Mouse (Mus musculus): Measurements from ENCODE around the gene Gm49673. TPM values are rescaled to one million over a fixed set of nuclear protein-coding genes. Genes with fewer than 3 reads are reported as not detected.
"Not testable (repeated sequence)": the region's sequence is repeated elsewhere in the genome, so short reads cannot be mapped to it uniquely, and the experiment has no call there.

The Gm49673 gene
- polyA plus RNA-seq, 1 experiment from 2014 or later, result not detected

- H3K4me2 ChIP-seq (ENCODE audit: low read depth, low read length, severe bottlenecking); H3K27ac ChIP-seq (ENCODE audit: low read depth, low read length); ATAC-seq (replicated peaks; ENCODE audit: low FRiP score); H3K4me3 ChIP-seq (ENCODE audit: low read depth, low read length); H3K9ac ChIP-seq (ENCODE audit: low read length); H3K4me1 ChIP-seq (replicated peaks; ENCODE audit: control insufficient read depth, insufficient read depth, low read length); DNase-seq (ENCODE audit: low spot score); H3K9me3 ChIP-seq (ENCODE audit: control insufficient read depth, low read length); H3K27me3 ChIP-seq (ENCODE audit: control insufficient read depth, insufficient read depth, low read length); H3K36me3 ChIP-seq (ENCODE audit: control insufficient read depth, insufficient read depth, low read length): not testable (repeated sequence)
- no CpG with 5 or more reads among the region's 5 CpGs for WGBS
Observed at GRCm38 (mm10) chr17:8041197-8041596, 106.4 kb downstream of the Gm49673 start.

GRCm38 (mm10) chr17:8039916-8040635, 107.5 kb downstream of the Gm49673 start:
- WGBS, result no CpG with 5 or more reads among the region's 12 CpGs
- not testable (repeated sequence) for H3K27me3 ChIP-seq (ENCODE audit: control insufficient read depth, insufficient read depth, low read length); H3K36me3 ChIP-seq (ENCODE audit: control insufficient read depth, insufficient read depth, low read length); H3K4me1 ChIP-seq (replicated peaks; ENCODE audit: control insufficient read depth, insufficient read depth, low read length); H3K4me3 ChIP-seq (ENCODE audit: low read depth, low read length); H3K27ac ChIP-seq (ENCODE audit: low read depth, low read length); H3K4me2 ChIP-seq (ENCODE audit: low read depth, low read length, severe bottlenecking); DNase-seq (ENCODE audit: low spot score); H3K9me3 ChIP-seq (ENCODE audit: control insufficient read depth, low read length); ATAC-seq (replicated peaks; ENCODE audit: low FRiP score); H3K9ac ChIP-seq (ENCODE audit: low read length)

- not testable (repeated sequence) for H3K9ac ChIP-seq (ENCODE audit: low read length); ATAC-seq (replicated peaks; ENCODE audit: low FRiP score); H3K27ac ChIP-seq (ENCODE audit: low read depth, low read length); H3K9me3 ChIP-seq (ENCODE audit: control insufficient read depth, low read length); H3K4me2 ChIP-seq (ENCODE audit: low read depth, low read length, severe bottlenecking); H3K4me3 ChIP-seq (ENCODE audit: low read depth, low read length); DNase-seq (ENCODE audit: low spot score); H3K27me3 ChIP-seq (ENCODE audit: control insufficient read depth, insufficient read depth, low read length); H3K4me1 ChIP-seq (replicated peaks; ENCODE audit: control insufficient read depth, insufficient read depth, low read length); H3K36me3 ChIP-seq (ENCODE audit: control insufficient read depth, insufficient read depth, low read length)
- 81% methylated on average over 3 of the region's 6 CpGs for WGBS
Observed at GRCm38 (mm10) chr17:8036976-8037375, 110.6 kb downstream of the Gm49673 start.

Other genes starting within 250 kb of the Gm49673 start
- 0.47 TPM in 1 of 2 replicates, not detected in the other for gene Tagap, start 221.8 kb downstream of the Gm49673 start, polyA plus RNA-seq (2014; fragmentation: Nextera tagmentation; extraction: Ambion mirVana)
- gene Rsph3a, start 202.2 kb downstream of the Gm49673 start, polyA plus RNA-seq (2014; fragmentation: Nextera tagmentation; extraction: Ambion mirVana), result 61.0 and 69.4 TPM in 2 replicates
- gene Rnaset2a, start 309 bp upstream of the Gm49673 start, polyA plus RNA-seq (2014; fragmentation: Nextera tagmentation; extraction: Ambion mirVana), result 13.6 and 14.1 TPM in 2 replicates
- gene Fgfr1op, start 17.7 kb upstream of the Gm49673 start, polyA plus RNA-seq (2014; fragmentation: Nextera tagmentation; extraction: Ambion mirVana), result 49.9 and 55.5 TPM in 2 replicates
- not detected in 2 replicates for gene Ccr6, start 88.3 kb upstream of the Gm49673 start, polyA plus RNA-seq (2014; fragmentation: Nextera tagmentation; extraction: Ambion mirVana)
- 87.7 and 87.9 TPM in 2 replicates for gene Mpc1, start 135.1 kb upstream of the Gm49673 start, polyA plus RNA-seq (2014; fragmentation: Nextera tagmentation; extraction: Ambion mirVana)
- 54.8 and 69.1 TPM in 2 replicates for gene Sft2d1, start 163.3 kb upstream of the Gm49673 start, polyA plus RNA-seq (2014; fragmentation: Nextera tagmentation; extraction: Ambion mirVana)
- 1.2 and 1.6 TPM in 2 replicates for gene Prr18, start 189.7 kb upstream of the Gm49673 start, polyA plus RNA-seq (2014; fragmentation: Nextera tagmentation; extraction: Ambion mirVana)
- gene T2, start 208.2 kb upstream of the Gm49673 start, polyA plus RNA-seq (2014; fragmentation: Nextera tagmentation; extraction: Ambion mirVana), result 0.33 and 0.59 TPM in 2 replicates